Mouse (Mus musculus): ENCODE results near the gene Cdhr2.

- no peak for TF ChIP-seq POLR2A (IDR thresholded peaks at IDR 0.05; ENCODE audit: borderline replicate concordance, insufficient read depth, low read length)
- TF ChIP-seq CTCF (IDR thresholded peaks at IDR 0.05; ENCODE audit: borderline replicate concordance, insufficient read depth, low read depth, low read length) = no peak
These were observed 5.6 kb upstream of the Cdhr2 start for GRCm38 (mm10) chr13:54695479-54696230.

Data from cerebellum, adult 2 months (tissue).